Mouse (Mus musculus) embryonic facial prominence, embryonic 15.5 days (tissue): ENCODE measurements at regions not wholly inside any gene's neighbourhood (a gene's known extent, or its start where the extent isn't known, plus 50 kb on each side); places are given as distances from the start of the nearest gene placed in this dataset.

Experiments
- ATAC-seq: fragments of 200-750 bp; cut with Nextera tagmentation; 2 replicates; pipeline ENCODE4 v1.8.0; 2017; ENCODE audit warnings: low read depth, moderate TSS enrichment; ENCODE audit not compliant: insufficient number of reproducible peaks, low FRiP score, low TSS enrichment
- H3K27ac ChIP-seq: fragments of 300-500 bp; sonication (generic); replicated peaks from 2 replicates; pipeline ENCODE4 v1.5.1; 2015; ENCODE audit warnings: mild to moderate bottlenecking, inconsistent platforms
- H3K27me3 ChIP-seq: fragments of 300-500 bp; sonication (generic); 2 replicates; pipeline ENCODE4 v1.6.1; 2015; ENCODE audit warnings: inconsistent platforms
- H3K36me3 ChIP-seq: fragments of 300-500 bp; sonication (generic); 2 replicates; pipeline ENCODE4 v1.6.1; 2015; ENCODE audit warnings: mild to moderate bottlenecking, inconsistent platforms
- H3K4me1 ChIP-seq: fragments of 300-500 bp; sonication (generic); 2 replicates; pipeline ENCODE4 v1.6.1; 2015; ENCODE audit warnings: inconsistent platforms
- H3K4me2 ChIP-seq: fragments of 300-500 bp; sonication (generic); replicated peaks from 2 replicates; pipeline ENCODE4 v1.6.1; 2015; ENCODE audit warnings: mild to moderate bottlenecking, inconsistent platforms
- H3K4me3 ChIP-seq: fragments of 300-500 bp; sonication (generic); replicated peaks from 2 replicates; pipeline ENCODE4 v1.5.1; 2015; ENCODE audit warnings: mild to moderate bottlenecking, inconsistent platforms
- H3K9ac ChIP-seq: fragments of 300-500 bp; sonication (generic); 2 replicates; pipeline ENCODE4 v1.6.1; 2015; ENCODE audit warnings: inconsistent platforms
- H3K9me3 ChIP-seq: fragments of 300-500 bp; sonication (generic); replicated peaks from 2 replicates; pipeline ENCODE4 v1.6.1; 2016; ENCODE audit warnings: inconsistent platforms
- WGBS: fragments of 180-500 bp; shearing (Covaris S2); methylation state at CpG from one replicate; pipeline ENCODE4 v1.1.7; 2015; 5-methylcytosine and 5-hydroxymethylcytosine counted together

DNA sequence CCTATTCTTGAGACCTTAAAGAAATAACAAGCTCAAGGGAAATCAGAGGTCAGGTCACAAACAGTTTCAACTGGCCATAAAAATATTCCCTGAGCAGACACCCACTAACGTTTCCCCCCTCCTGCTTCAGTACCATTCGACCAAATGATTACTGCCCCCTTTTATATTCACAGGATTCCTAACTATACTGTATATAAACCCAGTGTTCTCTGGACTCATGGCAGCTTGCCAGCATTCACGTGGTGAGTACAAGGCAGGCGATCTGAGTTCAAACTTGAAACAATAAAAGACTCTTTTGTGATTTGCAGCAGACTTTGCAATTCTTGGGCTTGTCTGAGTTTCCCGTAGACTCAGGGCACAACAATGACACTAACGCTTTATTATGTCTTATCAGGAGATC lies 989.0 kb upstream of the H2afb3 start:
- Histone ChIP-seq H3K27me3 (no peaks in the 10 kb centered on the region), H3K4me1 (no peaks in the 10 kb centered on the region), H3K9ac (no peak overlapping the region), H3K36me3 (no peaks in the 10 kb centered on the region), H3K4me3 (no peak overlapping the region), H3K9me3 (no peaks in the 10 kb centered on the region), H3K4me2 (no peak overlapping the region), H3K27ac (no peak overlapping the region)
- ATAC-seq = no peak
- 60% methylated on average over 6 of the region's 6 CpGs for WGBS

DNA sequence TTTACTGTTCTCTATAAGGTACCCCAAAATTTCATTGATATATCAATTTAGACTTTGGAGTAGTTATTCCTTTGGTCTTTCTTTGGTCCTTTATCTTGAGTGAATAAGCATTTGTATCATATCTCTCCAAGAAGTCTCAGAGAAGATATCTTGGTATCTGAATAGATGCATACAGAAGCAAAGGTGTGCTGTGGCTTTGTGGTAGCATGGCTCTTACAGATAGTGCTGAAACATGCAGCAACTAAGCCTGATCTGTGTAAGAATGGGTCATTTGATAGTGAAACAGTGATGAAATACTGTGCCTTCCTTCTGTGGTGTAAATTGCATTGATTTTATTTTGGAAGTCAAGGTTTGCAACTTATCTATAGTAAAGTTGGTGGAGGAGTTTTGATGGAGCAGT lies 978.3 kb upstream of the H2afb3 start:
- H3K9ac ChIP-seq = no peak overlapping the region
- H3K4me1 ChIP-seq = no peaks in the 10 kb centered on the region
- H3K4me3 ChIP-seq = no peak overlapping the region
- no peak overlapping the region for H3K4me2 ChIP-seq
- H3K9me3 ChIP-seq = no peaks in the 10 kb centered on the region
- no peaks in the 10 kb centered on the region for H3K27me3 ChIP-seq
- no peak overlapping the region for H3K27ac ChIP-seq
- no peak for ATAC-seq
- no peaks in the 10 kb centered on the region for H3K36me3 ChIP-seq

DNA sequence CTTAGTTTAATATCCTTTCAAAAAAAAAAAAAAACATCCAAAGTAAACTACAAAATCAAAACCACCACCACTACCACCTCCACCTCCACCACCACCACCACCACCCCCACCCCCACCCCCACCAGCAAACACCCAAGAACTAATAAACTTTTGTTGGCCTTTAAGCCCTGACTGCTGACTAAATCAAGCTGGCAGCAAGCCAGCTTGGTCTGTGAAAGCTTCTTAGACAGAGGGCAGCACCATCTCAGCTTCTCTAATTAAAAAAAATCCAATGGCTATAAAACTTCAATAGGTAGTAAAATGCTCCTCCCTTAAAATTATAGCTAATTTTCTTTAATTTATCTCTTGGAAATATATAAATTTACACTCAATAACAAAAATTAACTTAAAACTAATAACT lies 957.2 kb upstream of the H2afb3 start:
- Histone ChIP-seq H3K9ac (no peak overlapping the region), H3K4me1 (no peaks in the 10 kb centered on the region), H3K27ac (no peak overlapping the region), H3K9me3 (no peaks in the 10 kb centered on the region), H3K36me3 (no peaks in the 10 kb centered on the region), H3K4me3 (no peak overlapping the region), H3K27me3 (no peaks in the 10 kb centered on the region), H3K4me2 (no peak overlapping the region)
- ATAC-seq = no peak

GRCm38 (mm10) chrX:121269620-121270019 lies 956.7 kb upstream of the H2afb3 start:
- ATAC-seq = no peak
- Histone ChIP-seq H3K4me1 (no peaks in the 10 kb centered on the region), H3K4me3 (no peak overlapping the region), H3K36me3 (no peaks in the 10 kb centered on the region), H3K9ac (no peak overlapping the region), H3K9me3 (no peaks in the 10 kb centered on the region), H3K27me3 (no peaks in the 10 kb centered on the region), H3K4me2 (no peak overlapping the region), H3K27ac (no peak overlapping the region)
- WGBS = 57% methylated on average over 2 of the region's 2 CpGs

GRCm38 (mm10) chrX:121232142-121233000 lies 919.5 kb upstream of the H2afb3 start:
- ATAC-seq = peak; percentile 80; the same call in 1 of the 2 replicates
- H3K27me3 ChIP-seq = no peaks in the 10 kb centered on the region
- no peak overlapping the region for H3K4me3 ChIP-seq
- WGBS = 33% methylated on average over 3 of the region's 3 CpGs
- H3K9ac ChIP-seq = no peak overlapping the region
- no peak overlapping the region for H3K4me2 ChIP-seq
- no peaks in the 10 kb centered on the region for H3K36me3 ChIP-seq
- H3K9me3 ChIP-seq = no peaks in the 10 kb centered on the region
- H3K27ac ChIP-seq = no peak overlapping the region
- H3K4me1 ChIP-seq = no peaks in the 10 kb centered on the region
